Mouse (Mus musculus): ENCODE measurements at regions not wholly inside any gene's neighbourhood (a gene's known extent, or its start where the extent isn't known, plus 50 kb on each side); places are given as distances from the start of the nearest gene placed in this dataset.
A peak's percentile ranks its signal among the peaks of the same experiment; 100 is the strongest.
"Not testable (repeated sequence)": the region's sequence is repeated elsewhere in the genome, so short reads cannot be mapped to it uniquely, and the experiment has no call there.

DNA sequence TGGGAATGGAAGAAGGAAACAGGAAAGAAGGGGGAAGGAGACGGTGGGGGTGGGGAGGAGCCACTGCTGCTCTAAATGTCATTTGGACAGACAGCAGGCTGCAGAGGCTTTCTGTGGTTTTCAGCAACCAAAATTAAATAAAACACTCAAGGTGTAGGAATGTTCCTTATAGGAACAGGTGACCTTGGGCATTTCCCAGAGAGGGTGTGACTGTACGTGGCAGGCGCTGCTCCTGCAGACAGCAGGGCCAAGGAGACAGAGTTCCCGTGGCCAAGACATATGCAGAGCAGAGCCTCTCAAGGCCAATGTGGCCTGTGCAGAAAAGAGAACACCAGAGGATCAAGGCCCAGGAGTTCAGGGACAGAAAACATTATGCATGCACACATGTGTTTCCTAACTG is 175.9 kb upstream of the Afdn start:
- H3K27ac ChIP-seq (ENCODE audit: low read depth) = no peak overlapping the region
- no peak for DNase-seq (ENCODE audit: low spot score)
- no peaks in the 10 kb centered on the region for H3K4me1 ChIP-seq (replicated peaks; ENCODE audit: control insufficient read depth, insufficient read depth, low read length)
- H3K4me3 ChIP-seq (ENCODE audit: low read depth, low read length) = no peak overlapping the region
- no peak for ATAC-seq (replicated peaks; ENCODE audit: low FRiP score, low TSS enrichment, low read depth)
- H3K9me3 ChIP-seq (ENCODE audit: control insufficient read depth, low read length) = no peaks in the 10 kb centered on the region
- H3K27me3 ChIP-seq (replicated peaks; ENCODE audit: control insufficient read depth, insufficient read depth, low read length) = no peaks in the 10 kb centered on the region
- H3K4me2 ChIP-seq (ENCODE audit: low read length) = no peak overlapping the region
- 65% methylated on average over 4 of the region's 4 CpGs for WGBS
- no peaks in the 10 kb centered on the region for H3K36me3 ChIP-seq (ENCODE audit: control insufficient read depth, insufficient read depth, low read length)
- no peak overlapping the region for H3K9ac ChIP-seq (ENCODE audit: low read length)

DNA sequence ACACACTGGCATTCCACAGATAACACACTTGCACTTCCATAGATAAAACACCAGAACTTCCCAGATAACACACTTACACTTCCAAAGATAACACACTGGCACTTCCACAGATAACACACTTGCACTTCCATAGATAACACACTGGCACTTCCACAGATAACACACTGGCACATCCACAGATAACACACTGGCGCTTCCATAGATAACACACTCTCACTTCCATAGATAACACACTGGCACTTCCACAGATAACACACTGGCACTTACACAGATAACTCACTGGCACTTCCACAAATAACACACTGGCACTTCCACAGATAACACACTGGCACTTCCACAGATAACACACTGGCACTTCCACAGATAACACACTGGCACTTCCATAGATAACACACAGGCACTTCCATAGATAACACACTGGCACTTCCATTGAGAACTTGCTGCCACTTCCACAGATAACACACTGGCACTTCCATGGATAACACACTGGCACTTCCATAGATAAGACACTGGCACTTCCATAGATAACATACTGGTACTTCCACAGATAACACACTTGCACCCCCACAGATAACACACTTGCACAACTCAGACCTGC is 170.0 kb upstream of the Afdn start:
- not testable (repeated sequence) for H3K9ac ChIP-seq (ENCODE audit: low read length); H3K27ac ChIP-seq (ENCODE audit: low read depth); H3K4me2 ChIP-seq (ENCODE audit: low read length); H3K9me3 ChIP-seq (ENCODE audit: control insufficient read depth, low read length); H3K4me3 ChIP-seq (ENCODE audit: low read depth, low read length); H3K36me3 ChIP-seq (ENCODE audit: control insufficient read depth, insufficient read depth, low read length); H3K4me1 ChIP-seq (replicated peaks; ENCODE audit: control insufficient read depth, insufficient read depth, low read length); ATAC-seq (replicated peaks; ENCODE audit: low FRiP score, low TSS enrichment, low read depth); H3K27me3 ChIP-seq (replicated peaks; ENCODE audit: control insufficient read depth, insufficient read depth, low read length)
- DNase-seq (ENCODE audit: low spot score) = peak; percentile 68
- 72% methylated on average over 1 of the region's 1 CpGs for whole genome bisulfite sequencing

Measured in intestine, embryonic 14.5 days (tissue).